Mouse (Mus musculus) limb, embryonic 11.5 days (tissue): ENCODE results near the gene Ackr2. TPM values are rescaled to one million over a fixed set of nuclear protein-coding genes. Genes with fewer than 3 reads are reported as not detected.
A peak's percentile ranks its signal among the peaks of the same experiment; 100 is the strongest.

Source experiments
- ATAC-seq: fragments of 200-750 bp; cut with Nextera tagmentation; 2 replicates; pipeline ENCODE4 v1.8.0; 2017; ENCODE audit warnings: low read depth; ENCODE audit not compliant: insufficient number of reproducible peaks, low FRiP score, low TSS enrichment
- DNase-seq: peaks from one replicate; pipeline ENCODE4 v3.0.0-alpha.2; 2015; ENCODE audit warnings: low spot score
- H3K27ac ChIP-seq: fragments of 300-500 bp; sonication (generic); replicated peaks from 2 replicates; pipeline ENCODE4 v1.5.1; 2014; ENCODE audit warnings: low read depth, mild to moderate bottlenecking, low read length
- H3K27me3 ChIP-seq: fragments of 300-500 bp; sonication (generic); 2 replicates; pipeline ENCODE4 v1.6.1; 2014; ENCODE audit warnings: mild to moderate bottlenecking, low read length, mixed read lengths; ENCODE audit not compliant: control insufficient read depth, insufficient read depth
- H3K36me3 ChIP-seq: fragments of 300-500 bp; sonication (generic); 2 replicates; pipeline ENCODE4 v1.6.1; 2014; ENCODE audit warnings: mild to moderate bottlenecking, low read length, moderate library complexity, mixed read lengths; ENCODE audit not compliant: control insufficient read depth, insufficient read depth
- H3K4me1 ChIP-seq: fragments of 300-500 bp; sonication (generic); 2 replicates; pipeline ENCODE4 v1.6.1; 2014; ENCODE audit warnings: low read length, mixed read lengths; ENCODE audit not compliant: control insufficient read depth, insufficient read depth
- H3K4me2 ChIP-seq: fragments of 300-500 bp; sonication (generic); 2 replicates; pipeline ENCODE4 v1.6.1; 2014; ENCODE audit warnings: low read depth, mild to moderate bottlenecking, moderate library complexity; ENCODE audit not compliant: severe bottlenecking
- H3K4me3 ChIP-seq: fragments of 300-500 bp; sonication (generic); 2 replicates; pipeline ENCODE4 v1.5.1; 2014; ENCODE audit warnings: low read depth, low read length
- H3K9ac ChIP-seq: fragments of 300-500 bp; sonication (generic); 2 replicates; pipeline ENCODE4 v1.6.1; 2014; ENCODE audit warnings: mild to moderate bottlenecking, low read length
- H3K9me3 ChIP-seq: fragments of 300-500 bp; sonication (generic); 2 replicates; pipeline ENCODE4 v1.6.1; 2016; ENCODE audit warnings: low read length; ENCODE audit not compliant: control insufficient read depth
- WGBS: fragments of 180-500 bp; shearing (Covaris S2); extraction: QIAGEN DNeasy Blood & Tissue Kit; methylation state at CpG from one replicate; pipeline ENCODE4 v1.1.7; 2014; 5-methylcytosine and 5-hydroxymethylcytosine counted together
- polyA plus RNA-seq: library from polyadenylated mRNA; unstranded; fragments of >200 nt; fragmentation: Nextera tagmentation; extraction: Ambion mirVana; gene quantifications from 2 replicates; pipeline ENCODE4 v1.2.1, GENCODE M21; 2014

Gene Ackr2
- polyA plus RNA-seq, 1 experiment from 2014 or later = 0.17 TPM

GRCm38 (mm10) chr9:121880840-121881239 lies 17.3 kb upstream of the Ackr2 start:
- Histone ChIP-seq H3K4me2 (no peak overlapping the region), H3K9ac (no peak overlapping the region), H3K36me3 (no peaks in the 10 kb centered on the region), H3K27me3 (no peaks in the 10 kb centered on the region), H3K27ac (no peak overlapping the region), H3K9me3 (no peaks in the 10 kb centered on the region), H3K4me1 (no peaks in the 10 kb centered on the region), H3K4me3 (no peak overlapping the region)
- 30% methylated on average over 14 of the region's 14 CpGs for WGBS
- DNase-seq = peak; percentile 68
- no peak for ATAC-seq

DNA sequence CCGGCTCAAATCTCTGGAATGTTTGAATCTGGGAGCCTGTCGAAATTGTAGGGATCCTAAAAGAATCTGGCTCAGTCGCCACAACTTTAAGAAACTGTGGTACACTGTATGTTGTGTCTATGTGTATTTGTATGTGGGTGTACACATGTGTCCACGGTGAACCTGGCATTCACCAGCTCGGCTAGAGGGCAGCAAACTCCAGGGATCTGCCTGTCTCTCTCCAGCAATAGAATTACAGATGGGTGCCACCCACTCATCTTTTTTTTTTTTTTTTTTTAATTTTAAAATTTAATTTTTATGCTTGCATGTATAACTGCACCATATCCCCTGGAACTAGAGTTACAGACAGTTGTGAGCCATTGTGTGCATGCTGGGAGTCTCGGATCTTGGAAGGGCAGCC lies 16.9 kb upstream of the Ackr2 start:
- no peaks in the 10 kb centered on the region for H3K36me3 ChIP-seq
- H3K4me3 ChIP-seq = no peak overlapping the region
- no peaks in the 10 kb centered on the region for H3K9me3 ChIP-seq
- DNase-seq (no peak), ATAC-seq (no peak)
- H3K9ac ChIP-seq = no peak overlapping the region
- H3K4me1 ChIP-seq = no peaks in the 10 kb centered on the region
- H3K27me3 ChIP-seq = no peaks in the 10 kb centered on the region
- no peak overlapping the region for H3K4me2 ChIP-seq
- H3K27ac ChIP-seq = no peak overlapping the region
- 83% methylated on average over 6 of the region's 6 CpGs for WGBS

- DNase-seq (no peak), ATAC-seq (no peak)
- Histone ChIP-seq H3K4me3 (no peak overlapping the region), H3K9me3 (no peaks in the 10 kb centered on the region), H3K36me3 (no peaks in the 10 kb centered on the region), H3K4me2 (no peak overlapping the region), H3K4me1 (no peaks in the 10 kb centered on the region), H3K9ac (no peak overlapping the region), H3K27ac (no peak overlapping the region), H3K27me3 (no peaks in the 10 kb centered on the region)
- 69% methylated on average over 7 of the region's 7 CpGs for WGBS
Measured at GRCm38 (mm10) chr9:121882015-121882457, 16.1 kb upstream of the Ackr2 start.

DNA sequence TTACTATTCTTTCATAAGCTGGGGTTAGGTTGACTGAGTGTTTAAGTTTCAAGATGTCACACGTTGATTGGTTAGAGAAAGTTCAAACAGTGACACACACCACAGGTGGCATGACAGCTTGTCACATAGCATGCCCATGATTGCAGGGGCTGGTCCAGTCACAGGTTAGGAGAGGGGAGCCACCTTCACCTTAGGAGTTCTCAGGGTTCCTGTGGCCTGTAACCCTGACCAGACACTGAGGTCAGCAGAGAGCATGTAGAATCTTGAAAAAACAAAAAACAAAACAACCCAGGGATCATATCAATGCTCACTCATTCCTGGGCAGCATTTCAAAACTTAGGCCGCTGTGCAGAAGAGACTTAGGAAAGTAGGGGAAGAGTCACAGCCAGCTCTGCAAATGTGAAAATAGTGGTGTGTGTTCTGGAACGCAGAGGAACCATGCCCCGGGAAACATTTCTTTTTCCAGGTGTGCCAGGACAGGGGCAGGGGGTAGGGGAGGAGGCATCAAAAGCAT lies 8.2 kb upstream of the Ackr2 start:
- no peaks in the 10 kb centered on the region for H3K27me3 ChIP-seq
- H3K4me1 ChIP-seq = no peaks in the 10 kb centered on the region
- WGBS = 67% methylated on average over 4 of the region's 4 CpGs
- no peak overlapping the region for H3K4me2 ChIP-seq
- no peak overlapping the region for H3K9ac ChIP-seq
- DNase-seq (no peak), ATAC-seq (no peak)
- no peaks in the 10 kb centered on the region for H3K9me3 ChIP-seq
- no peak overlapping the region for H3K4me3 ChIP-seq
- no peaks in the 10 kb centered on the region for H3K36me3 ChIP-seq
- H3K27ac ChIP-seq = no peak overlapping the region

- no peak overlapping the region for H3K4me3 ChIP-seq
- no peaks in the 10 kb centered on the region for H3K27me3 ChIP-seq
- H3K27ac ChIP-seq = no peak overlapping the region
- no peak overlapping the region for H3K9ac ChIP-seq
- H3K9me3 ChIP-seq = no peaks in the 10 kb centered on the region
- DNase-seq (peak; percentile 34), ATAC-seq (no peak)
- no peak overlapping the region for H3K4me2 ChIP-seq
- H3K36me3 ChIP-seq = no peaks in the 10 kb centered on the region
- no peaks in the 10 kb centered on the region for H3K4me1 ChIP-seq
- 42% methylated on average over 18 of the region's 18 CpGs for WGBS
Measured at GRCm38 (mm10) chr9:121890441-121890941, 7.7 kb upstream of the Ackr2 start.

DNA sequence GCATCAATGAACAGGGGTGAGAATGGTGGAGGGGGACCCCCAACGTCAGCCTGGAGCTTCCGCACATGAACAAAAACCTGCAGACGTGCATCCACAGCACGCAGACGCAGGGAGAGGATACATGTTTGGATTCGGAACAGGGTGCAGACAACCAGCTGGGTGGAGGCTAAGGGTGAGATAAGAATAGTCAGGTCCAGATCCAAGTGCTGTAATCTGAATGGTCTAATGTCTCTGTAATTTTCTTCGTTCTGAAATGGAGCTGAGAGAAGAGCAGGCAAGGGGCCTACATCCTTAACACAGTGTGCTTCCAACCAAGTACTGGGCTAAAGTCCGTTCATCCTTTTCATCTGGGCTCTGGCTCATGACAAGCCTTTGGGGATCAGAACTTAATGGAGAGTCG lies 6.9 kb upstream of the Ackr2 start:
- Histone ChIP-seq H3K4me1 (no peaks in the 10 kb centered on the region), H3K9me3 (no peaks in the 10 kb centered on the region), H3K27me3 (no peaks in the 10 kb centered on the region), H3K4me2 (no peak overlapping the region), H3K27ac (no peak overlapping the region), H3K9ac (no peak overlapping the region), H3K36me3 (no peaks in the 10 kb centered on the region), H3K4me3 (no peak overlapping the region)
- ATAC-seq (no peak), DNase-seq (no peak)
- WGBS = 91% methylated on average over 9 of the region's 9 CpGs

DNA sequence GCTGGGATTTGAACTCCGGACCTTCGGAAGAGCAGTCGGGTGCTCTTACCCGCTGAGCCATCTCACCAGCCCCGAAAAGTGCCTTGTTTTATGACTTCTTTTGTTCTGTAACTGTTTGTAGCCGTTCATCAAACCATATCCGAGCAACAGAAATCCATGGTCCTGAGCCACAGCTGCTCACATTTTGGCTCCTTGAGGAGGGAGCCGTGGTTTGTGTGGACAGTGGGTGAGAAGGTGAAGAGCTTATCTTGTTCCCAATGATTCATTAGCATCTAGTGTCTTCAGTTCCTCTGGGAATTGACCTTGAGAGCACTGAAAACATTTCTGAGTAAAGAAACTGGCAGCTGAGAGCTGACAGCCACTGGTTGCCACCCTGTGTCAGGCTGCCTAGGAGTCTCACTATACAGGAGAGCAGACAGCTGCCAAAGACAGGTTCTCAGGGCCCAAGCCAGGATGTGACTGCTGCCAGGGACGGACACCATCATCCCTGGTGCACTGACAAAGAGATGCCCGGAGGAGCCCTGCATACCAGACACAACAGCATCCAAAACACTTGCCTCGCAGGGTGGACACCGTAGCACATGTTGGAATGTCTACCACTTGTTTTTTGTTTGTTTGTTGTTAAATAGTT lies 6.0 kb upstream of the Ackr2 start:
- DNase-seq (no peak), ATAC-seq (no peak)
- Histone ChIP-seq H3K36me3 (no peaks in the 10 kb centered on the region), H3K4me3 (no peak overlapping the region), H3K4me2 (no peak overlapping the region), H3K27ac (no peak overlapping the region), H3K9ac (no peak overlapping the region), H3K4me1 (no peaks in the 10 kb centered on the region), H3K27me3 (no peaks in the 10 kb centered on the region), H3K9me3 (no peaks in the 10 kb centered on the region)
- WGBS = 87% methylated on average over 12 of the region's 12 CpGs

DNA sequence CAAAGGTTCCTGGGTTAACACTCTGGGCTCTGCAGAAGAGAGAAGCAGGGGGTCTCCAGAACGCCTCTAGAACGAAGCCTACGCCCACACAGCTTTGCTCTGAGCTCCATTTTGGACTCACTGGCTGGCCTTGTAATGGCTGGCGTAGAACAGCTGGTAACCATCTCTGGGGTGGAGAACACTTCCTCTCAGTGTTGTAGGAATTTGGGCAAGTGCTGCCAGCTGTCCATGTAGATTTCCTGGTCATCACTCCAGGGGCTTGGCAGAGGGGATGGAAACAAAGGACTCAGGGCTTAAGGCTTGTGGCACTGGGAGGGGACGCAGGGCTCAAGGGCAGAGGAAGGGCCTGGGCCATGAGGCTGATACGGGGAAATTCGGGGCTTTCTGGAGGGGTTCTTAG lies 3.7 kb upstream of the Ackr2 start:
- Histone ChIP-seq H3K27ac (no peak overlapping the region), H3K36me3 (no peaks in the 10 kb centered on the region), H3K9me3 (no peaks in the 10 kb centered on the region), H3K27me3 (no peaks in the 10 kb centered on the region), H3K4me1 (no peaks in the 10 kb centered on the region), H3K4me2 (no peak overlapping the region), H3K4me3 (no peak overlapping the region), H3K9ac (no peak overlapping the region)
- 89% methylated on average over 7 of the region's 7 CpGs for WGBS
- ATAC-seq (no peak), DNase-seq (no peak)
